Mouse (Mus musculus) intestine, embryonic 16.5 days (tissue): ENCODE results near the gene Isx. TPM values are rescaled to one million over a fixed set of nuclear protein-coding genes. Genes with fewer than 3 reads are reported as not detected.

Source experiments
- ATAC-seq: fragments of 200-750 bp; cut with Nextera tagmentation; 2 replicates; pipeline ENCODE4 v1.8.0; 2017; ENCODE audit warnings: moderate TSS enrichment, moderate library complexity
- H3K27ac ChIP-seq: fragments of 300-500 bp; sonication (generic); 2 replicates; pipeline ENCODE4 v1.5.1; 2014; ENCODE audit warnings: mild to moderate bottlenecking, low read length
- H3K27me3 ChIP-seq: fragments of 300-500 bp; sonication (generic); replicated peaks from 2 replicates; pipeline ENCODE4 v1.6.1; 2014; ENCODE audit warnings: low read length, control low read depth, mixed read lengths; ENCODE audit not compliant: control insufficient read depth, insufficient read depth
- H3K36me3 ChIP-seq: fragments of 300-500 bp; sonication (generic); 2 replicates; pipeline ENCODE4 v1.6.1; 2014; ENCODE audit warnings: low read length, control low read depth; ENCODE audit not compliant: control insufficient read depth, insufficient read depth
- H3K4me1 ChIP-seq: fragments of 300-500 bp; sonication (generic); 2 replicates; pipeline ENCODE4 v1.6.1; 2014; ENCODE audit warnings: low read length, control low read depth, mixed read lengths; ENCODE audit not compliant: control insufficient read depth, insufficient read depth
- H3K4me2 ChIP-seq: fragments of 300-500 bp; sonication (generic); 2 replicates; pipeline ENCODE4 v1.6.1; 2014; ENCODE audit warnings: low read depth, low read length, control low read depth
- H3K4me3 ChIP-seq: fragments of 300-500 bp; sonication (generic); 2 replicates; pipeline ENCODE4 v1.5.1; 2014; ENCODE audit warnings: mild to moderate bottlenecking, low read length
- H3K9ac ChIP-seq: fragments of 300-500 bp; sonication (generic); 2 replicates; pipeline ENCODE4 v1.6.1; 2014; ENCODE audit warnings: low read depth, low read length
- H3K9me3 ChIP-seq: fragments of 300-500 bp; sonication (generic); 2 replicates; pipeline ENCODE4 v1.6.1; 2016; ENCODE audit warnings: low read length, control low read depth; ENCODE audit not compliant: control insufficient read depth
- WGBS: fragments of 180-500 bp; shearing (Covaris S2); extraction: QIAGEN DNeasy Blood & Tissue Kit; methylation state at CpG from one replicate; pipeline ENCODE4 v1.1.7; 2014; 5-methylcytosine and 5-hydroxymethylcytosine counted together
- polyA plus RNA-seq: library from polyadenylated mRNA; unstranded; fragments of >200 nt; fragmentation: Nextera tagmentation; extraction: Ambion mirVana; gene quantifications from 2 replicates; pipeline ENCODE4 v1.2.1, GENCODE M21; 2015

The Isx gene
- polyA plus RNA-seq, 1 experiment from 2014 or later, result 101 TPM

GRCm38 (mm10) chr8:74888763-74889162, 15.8 kb downstream of the Isx start:
- Histone ChIP-seq H3K4me1 (no peaks in the 10 kb centered on the region), H3K36me3 (no peaks in the 10 kb centered on the region), H3K27ac (no peak overlapping the region), H3K9me3 (no peaks in the 10 kb centered on the region), H3K27me3 (no peaks in the 10 kb centered on the region), H3K4me2 (no peak overlapping the region), H3K9ac (no peak overlapping the region), H3K4me3 (no peak overlapping the region)
- ATAC-seq, result no peak
- 89% methylated on average over 1 of the region's 1 CpGs for WGBS

- 77% methylated on average over 5 of the region's 5 CpGs for WGBS
- Histone ChIP-seq H3K9ac (no peak overlapping the region), H3K4me3 (no peak overlapping the region), H3K4me2 (no peak overlapping the region), H3K27ac (no peak overlapping the region; the same call in 1 of the 2 replicates), H3K27me3 (no peaks in the 10 kb centered on the region), H3K9me3 (no peaks in the 10 kb centered on the region), H3K36me3 (no peaks in the 10 kb centered on the region), H3K4me1 (peaks cover 8% of the 10 kb centered on the region; the same call in 1 of the 2 replicates)
- no peak for ATAC-seq
Observed at GRCm38 (mm10) chr8:74891030-74891429, 18.1 kb downstream of the Isx start.

- ATAC-seq, result peak; percentile 70
- no peaks in the 10 kb centered on the region for H3K27me3 ChIP-seq
- no peak overlapping the region for H3K9ac ChIP-seq
- peaks cover 10% of the 10 kb centered on the region; the same call in 1 of the 2 replicates for H3K4me1 ChIP-seq
- H3K4me2 ChIP-seq, result no peak overlapping the region
- WGBS, result 57% methylated on average over 1 of the region's 1 CpGs
- no peaks in the 10 kb centered on the region for H3K36me3 ChIP-seq
- H3K4me3 ChIP-seq, result no peak overlapping the region
- H3K27ac ChIP-seq, result peak overlapping the region; percentile 59; the same call in 1 of the 2 replicates
- no peaks in the 10 kb centered on the region for H3K9me3 ChIP-seq
Observed at GRCm38 (mm10) chr8:74896302-74896701, 23.3 kb downstream of the Isx start.

- Histone ChIP-seq H3K4me1 (peaks cover 18% of the 10 kb centered on the region), H3K27me3 (no peaks in the 10 kb centered on the region), H3K27ac (peak overlapping the region; percentile 49; the same call in 1 of the 2 replicates), H3K9me3 (no peaks in the 10 kb centered on the region), H3K4me2 (no peak overlapping the region), H3K4me3 (no peak overlapping the region), H3K9ac (no peak overlapping the region), H3K36me3 (no peaks in the 10 kb centered on the region)
- ATAC-seq, result peak; percentile 88
- WGBS, result 13% methylated on average over 2 of the region's 2 CpGs
Observed at GRCm38 (mm10) chr8:74897315-74897714, 24.3 kb downstream of the Isx start.

GRCm38 (mm10) chr8:74899796-74900195, 26.8 kb downstream of the Isx start:
- Histone ChIP-seq H3K36me3 (no peaks in the 10 kb centered on the region), H3K4me3 (no peak overlapping the region), H3K9me3 (no peaks in the 10 kb centered on the region), H3K4me1 (peaks cover 21% of the 10 kb centered on the region), H3K27me3 (no peaks in the 10 kb centered on the region), H3K4me2 (no peak overlapping the region), H3K27ac (no peak overlapping the region), H3K9ac (no peak overlapping the region)
- WGBS, result 57% methylated on average over 3 of the region's 3 CpGs
- ATAC-seq, result no peak

GRCm38 (mm10) chr8:74901765-74902164, 28.8 kb downstream of the Isx start:
- Histone ChIP-seq H3K27ac (peak overlapping the region; percentile 76), H3K4me3 (no peak overlapping the region), H3K4me2 (no peak overlapping the region), H3K27me3 (no peaks in the 10 kb centered on the region), H3K36me3 (no peaks in the 10 kb centered on the region), H3K4me1 (peaks cover 17% of the 10 kb centered on the region), H3K9ac (no peak overlapping the region), H3K9me3 (no peaks in the 10 kb centered on the region)
- 42% methylated on average over 1 of the region's 1 CpGs for WGBS
- peak; percentile 67 for ATAC-seq

- peak overlapping the region; percentile 10; the same call in 1 of the 2 replicates for H3K9ac ChIP-seq
- peak; percentile 60 for ATAC-seq
- 32% methylated on average over 6 of the region's 6 CpGs for WGBS
Observed at GRCm38 (mm10) chr8:74903054-74903842, 30.3 kb downstream of the Isx start.

GRCm38 (mm10) chr8:74906333-74906732, 33.4 kb downstream of the Isx start:
- H3K9me3 ChIP-seq, result no peaks in the 10 kb centered on the region
- no peak overlapping the region for H3K4me2 ChIP-seq
- H3K27me3 ChIP-seq, result no peaks in the 10 kb centered on the region
- no peak overlapping the region for H3K4me3 ChIP-seq
- peaks cover 14% of the 10 kb centered on the region for H3K4me1 ChIP-seq
- no peak overlapping the region for H3K9ac ChIP-seq
- no peaks in the 10 kb centered on the region for H3K36me3 ChIP-seq
- ATAC-seq, result no peak
- H3K27ac ChIP-seq, result no peak overlapping the region
- WGBS, result 53% methylated on average over 1 of the region's 1 CpGs

More at GRCm38 (mm10) chr8:74903054-74903842, 30.3 kb downstream of the Isx start:
- Histone ChIP-seq H3K36me3 (no peaks in the 10 kb centered on the region), H3K27ac (peak overlapping the region; percentile 86), H3K9me3 (no peaks in the 10 kb centered on the region), H3K4me3 (no peak overlapping the region), H3K27me3 (no peaks in the 10 kb centered on the region), H3K4me2 (no peak overlapping the region), H3K4me1 (peaks cover 14% of the 10 kb centered on the region)

- H3K9ac ChIP-seq, result no peak overlapping the region
- H3K27ac ChIP-seq, result no peak overlapping the region
- no peaks in the 10 kb centered on the region for H3K36me3 ChIP-seq
- H3K9me3 ChIP-seq, result no peaks in the 10 kb centered on the region
- ATAC-seq, result peak; percentile 56; the same call in 1 of the 2 replicates
- H3K27me3 ChIP-seq, result no peaks in the 10 kb centered on the region
- no peak overlapping the region for H3K4me2 ChIP-seq
- WGBS, result 96% methylated on average over 1 of the region's 1 CpGs
- no peaks in the 10 kb centered on the region for H3K4me1 ChIP-seq
- no peak overlapping the region for H3K4me3 ChIP-seq
Observed at GRCm38 (mm10) chr8:74910708-74911107, 37.7 kb downstream of the Isx start.
